Mouse (Mus musculus): ENCODE results near the gene Mpzl1.

- no peak for TF ChIP-seq CTCF (IDR thresholded peaks at IDR 0.05; ENCODE audit: control insufficient read depth, insufficient read depth, low read length)
- no peak for TF ChIP-seq POLR2A (IDR thresholded peaks at IDR 0.05; ENCODE audit: borderline replicate concordance, control insufficient read depth, low read depth, low read length)
Observed at GRCm38 (mm10) chr1:165614793-165615192, 19.5 kb downstream of the Mpzl1 start.
